Mouse (Mus musculus) MEL (cell line): ENCODE data around the gene Mospd3. TPM values are rescaled to one million over a fixed set of nuclear protein-coding genes. Genes with fewer than 3 reads are reported as not detected.

Source experiments
- DNase-seq: peaks from one replicate; pipeline ENCODE4 v3.0.0; 2011; ENCODE audit warnings: low read depth, low spot score
- H3K27ac ChIP-seq: 2 replicates; pipeline ENCODE4 v1.5.1; 2012; ENCODE audit warnings: low read depth, mild to moderate bottlenecking, control low read depth, low read length, moderate library complexity; ENCODE audit not compliant: control insufficient read depth
- H3K27me3 ChIP-seq, 2 experiments: fragments of 150-350 bp in 1 of 2; sonication (generic) in 1 of 2; 2 replicates each; pipeline ENCODE4 v1.6.1; 2012; ENCODE audit warnings: low read length in 2 of 2, mild to moderate bottlenecking in 2 of 2, improper control_type of control experiment in 1 of 2, moderate library complexity in 1 of 2; ENCODE audit not compliant: insufficient read depth in 2 of 2, control insufficient read depth in 1 of 2
- H3K36me3 ChIP-seq, 2 experiments: 2 replicates each; pipeline ENCODE4 v1.6.1; 2012 to 2014; ENCODE audit warnings: low read length in 2 of 2, improper control_type of control experiment in 1 of 2, inconsistent platforms in 1 of 2, mild to moderate bottlenecking in 1 of 2; ENCODE audit not compliant: insufficient read depth in 2 of 2, control insufficient read depth in 1 of 2
- H3K4me1 ChIP-seq, 2 experiments: fragments of 150-350 bp in 1 of 2; sonication (generic) in 1 of 2; 2 replicates each; pipeline ENCODE4 v1.6.1; 2012; ENCODE audit warnings: low read length in 2 of 2, improper control_type of control experiment in 1 of 2, mild to moderate bottlenecking in 1 of 2; ENCODE audit not compliant: insufficient read depth in 2 of 2, control insufficient read depth in 1 of 2
- H3K4me3 ChIP-seq, 2 experiments: fragments of 150-350 bp in 1 of 2; sonication (generic) in 1 of 2; 2 replicates each; pipeline ENCODE4 v1.5.1; 2012; ENCODE audit warnings: low read depth in 2 of 2, low read length in 2 of 2, mild to moderate bottlenecking in 2 of 2, moderate library complexity in 2 of 2, control low read depth in 1 of 2, improper control_type of control experiment in 1 of 2; ENCODE audit not compliant: control insufficient read depth in 1 of 2, insufficient read depth in 1 of 2
- H3K79me2 ChIP-seq: 2 replicates; pipeline ENCODE4 v1.6.1; 2012; ENCODE audit warnings: mild to moderate bottlenecking, low read length, moderate library complexity; ENCODE audit not compliant: control insufficient read depth, poor library complexity, insufficient read depth
- H3K9ac ChIP-seq: 2 replicates; pipeline ENCODE4 v1.6.1; 2012; ENCODE audit warnings: low read depth, mild to moderate bottlenecking, control low read depth, low read length, moderate library complexity; ENCODE audit not compliant: control insufficient read depth, poor library complexity, severe bottlenecking
- H3K9me3 ChIP-seq: fragments of 150-350 bp; sonication (generic); replicated peaks from 2 replicates; pipeline ENCODE4 v1.6.1; 2012; ENCODE audit warnings: mild to moderate bottlenecking, low read length, improper control_type of control experiment, moderate library complexity; ENCODE audit not compliant: insufficient read depth
- CHD1 ChIP-seq: IDR thresholded peaks from 2 replicates; pipeline ENCODE4 v1.6.1; 2012; ENCODE audit warnings: low read depth, mild to moderate bottlenecking, inconsistent platforms, low read length, improper control_type of control experiment
- CHD2 ChIP-seq: IDR thresholded peaks from 2 replicates; pipeline ENCODE4 v1.6.1; 2011; ENCODE audit warnings: low read length, improper control_type of control experiment
- ELF1 ChIP-seq: IDR thresholded peaks from 2 replicates; pipeline ENCODE4 v1.6.1; 2014; ENCODE audit warnings: low read depth, mild to moderate bottlenecking, inconsistent platforms, low read length, improper control_type of control experiment, moderate library complexity
- EP300 ChIP-seq, 2 experiments: IDR thresholded peaks; 2 replicates each; pipeline ENCODE4 v1.6.1; 2011; ENCODE audit warnings: improper control_type of control experiment in 2 of 2, low read length in 2 of 2, low read depth in 1 of 2, mild to moderate bottlenecking in 1 of 2
- ETS1 ChIP-seq: IDR thresholded peaks from 2 replicates; pipeline ENCODE4 v1.6.1; 2012; ENCODE audit warnings: low read depth, mild to moderate bottlenecking, inconsistent platforms, low read length, improper control_type of control experiment, moderate library complexity
- GATA1 ChIP-seq: IDR thresholded peaks from 2 replicates; pipeline ENCODE4 v1.6.1; 2011; ENCODE audit warnings: low read depth, low read length, improper control_type of control experiment
- HCFC1 ChIP-seq: IDR thresholded peaks from 2 replicates; pipeline ENCODE4 v1.6.1; 2012; ENCODE audit warnings: low read depth, mild to moderate bottlenecking, inconsistent platforms, low read length, improper control_type of control experiment, moderate library complexity
- MAFK ChIP-seq: IDR thresholded peaks from 2 replicates; pipeline ENCODE4 v1.6.1; 2011; ENCODE audit warnings: low read depth, mild to moderate bottlenecking, low read length, improper control_type of control experiment, borderline replicate concordance
- MAX ChIP-seq: IDR thresholded peaks from 2 replicates; pipeline ENCODE4 v1.6.1; 2011; ENCODE audit warnings: low read length, improper control_type of control experiment
- MAZ ChIP-seq: IDR thresholded peaks from 2 replicates; pipeline ENCODE4 v1.6.1; 2012; ENCODE audit warnings: low read depth, mild to moderate bottlenecking, inconsistent platforms, low read length, improper control_type of control experiment
- MEF2A ChIP-seq: IDR thresholded peaks from 2 replicates; pipeline ENCODE4 v1.6.1; 2014; ENCODE audit warnings: low read depth, mild to moderate bottlenecking, inconsistent platforms, low read length, improper control_type of control experiment; ENCODE audit not compliant: poor library complexity, insufficient replicate concordance, severe bottlenecking; ENCODE audit errors: extremely low read depth
- MXI1 ChIP-seq: IDR thresholded peaks from 2 replicates; pipeline ENCODE4 v1.6.1; 2011; ENCODE audit warnings: mild to moderate bottlenecking, low read depth, low read length, improper control_type of control experiment
- MYB ChIP-seq: IDR thresholded peaks from 2 replicates; pipeline ENCODE4 v1.6.1; 2011; ENCODE audit warnings: mild to moderate bottlenecking, low read depth, low read length, improper control_type of control experiment
- MYC ChIP-seq: IDR thresholded peaks from 2 replicates; pipeline ENCODE4 v1.6.1; 2011; ENCODE audit warnings: low read depth, mild to moderate bottlenecking, low read length, improper control_type of control experiment, moderate library complexity
- NELFE ChIP-seq: IDR thresholded peaks from 2 replicates; pipeline ENCODE4 v1.6.1; 2011; ENCODE audit warnings: low read depth, low read length, improper control_type of control experiment
- NRF1 ChIP-seq: IDR thresholded peaks from 2 replicates; pipeline ENCODE4 v1.6.1; 2014; ENCODE audit warnings: low read depth, mild to moderate bottlenecking, inconsistent platforms, low read length, improper control_type of control experiment, moderate library complexity; ENCODE audit not compliant: poor library complexity, insufficient read depth, severe bottlenecking
- POLR2A ChIP-seq, 2 experiments: IDR thresholded peaks; 2 replicates each; pipeline ENCODE4 v1.6.1; 2011 to 2012; ENCODE audit warnings: low read length in 2 of 2, mild to moderate bottlenecking in 2 of 2, control low read depth in 1 of 2, improper control_type of control experiment in 1 of 2, low read depth in 1 of 2, moderate library complexity in 1 of 2; ENCODE audit not compliant: control insufficient read depth in 1 of 2, insufficient read depth in 1 of 2, poor library complexity in 1 of 2
- POLR2AphosphoS2 ChIP-seq: IDR thresholded peaks from 2 replicates; pipeline ENCODE4 v1.6.1; 2011; ENCODE audit warnings: low read length, improper control_type of control experiment
- POLR2AphosphoS5 ChIP-seq: IDR thresholded peaks from 2 replicates; pipeline ENCODE4 v1.6.1; 2012; ENCODE audit warnings: low read depth, borderline replicate concordance, mild to moderate bottlenecking, inconsistent platforms, low read length, moderate library complexity, mixed read lengths
- RAD21 ChIP-seq: IDR thresholded peaks from 2 replicates; pipeline ENCODE4 v1.6.1; 2011; ENCODE audit warnings: mild to moderate bottlenecking, low read depth, low read length, improper control_type of control experiment
- RCOR1 ChIP-seq: IDR thresholded peaks from 2 replicates; pipeline ENCODE4 v1.6.1; 2012; ENCODE audit warnings: low read depth, mild to moderate bottlenecking, inconsistent platforms, low read length, improper control_type of control experiment
- SIN3A ChIP-seq: IDR thresholded peaks from 2 replicates; pipeline ENCODE4 v1.6.1; 2012; ENCODE audit warnings: low read length, improper control_type of control experiment, inconsistent platforms
- SMC3 ChIP-seq: IDR thresholded peaks from 2 replicates; pipeline ENCODE4 v1.6.1; 2011; ENCODE audit warnings: low read depth, low read length, improper control_type of control experiment
- TAL1 ChIP-seq: IDR thresholded peaks from 2 replicates; pipeline ENCODE4 v1.6.1; 2012; ENCODE audit warnings: mild to moderate bottlenecking, inconsistent platforms, low read length, moderate library complexity, mixed read lengths
- TBP ChIP-seq: IDR thresholded peaks from 2 replicates; pipeline ENCODE4 v1.8.0; 2011; ENCODE audit warnings: low read depth, low read length, improper control_type of control experiment
- UBTF ChIP-seq: IDR thresholded peaks from 2 replicates; pipeline ENCODE4 v1.6.1; 2012; ENCODE audit warnings: low read depth, mild to moderate bottlenecking, inconsistent platforms, low read length, improper control_type of control experiment, moderate library complexity, borderline replicate concordance; ENCODE audit not compliant: insufficient read depth
- USF1 ChIP-seq: IDR thresholded peaks from 2 replicates; pipeline ENCODE4 v1.6.1; 2014; ENCODE audit warnings: low read depth, mild to moderate bottlenecking, inconsistent platforms, low read length, improper control_type of control experiment, moderate library complexity
- ZC3H11A ChIP-seq: IDR thresholded peaks from 2 replicates; pipeline ENCODE4 v1.6.1; 2012; ENCODE audit warnings: low read depth, mild to moderate bottlenecking, inconsistent platforms, low read length, improper control_type of control experiment
- ZMIZ1 ChIP-seq: IDR thresholded peaks from 2 replicates; pipeline ENCODE4 v1.6.1; 2012; ENCODE audit warnings: low read depth, mild to moderate bottlenecking, inconsistent platforms, low read length, improper control_type of control experiment, moderate library complexity
- polyA plus RNA-seq, 2 experiments: library from polyadenylated mRNA; stranded (reverse) in 1 of 2; unstranded in 1 of 2; fragments of >175 nt in 1 of 2; fragments of >200 nt in 1 of 2; gene quantifications; 2 replicates each; pipeline versions ENCODE4 v1.2.1 to v1.2.4; 2012; ENCODE audit warnings: low replicate concordance in 2 of 2, low read depth in 1 of 2; ENCODE audit not compliant: insufficient read length in 2 of 2, insufficient read depth in 1 of 2, missing spikeins in 1 of 2
- total RNA-seq: library from RNA; depleted of rRNA; stranded (reverse); fragments of 300-350 nt; gene quantifications from 2 replicates; pipeline ENCODE4 v1.2.3, GENCODE M21; 2012

The Mospd3 gene
- total and polyA plus RNA-seq, 3 experiments: 12.4 to 144 TPM; not detected in 1

DNA sequence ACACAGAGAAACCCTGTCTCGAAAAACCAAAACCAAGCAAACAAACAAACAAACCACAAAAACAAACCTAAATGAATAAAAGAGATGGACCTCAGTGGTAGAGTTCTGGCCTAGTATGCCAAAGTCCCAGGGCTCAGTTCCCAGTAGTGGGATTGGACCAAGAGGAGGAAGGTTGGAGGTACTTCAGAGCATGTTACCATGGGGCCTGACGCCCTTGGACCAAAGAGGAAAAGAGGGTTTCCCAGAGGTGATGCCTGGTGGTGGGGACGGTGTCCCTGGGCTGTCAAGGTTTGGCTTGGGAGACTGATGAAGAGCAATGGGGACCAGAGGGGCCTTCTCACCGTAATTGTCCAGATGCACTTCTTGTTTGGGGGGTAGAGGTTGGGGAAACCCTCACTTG, 9.2 kb upstream of the Mospd3 start:
- Histone ChIP-seq H3K9ac (no peak overlapping the region), H3K27ac (no peak overlapping the region), H3K79me2 (no peaks in the 10 kb centered on the region), H3K9me3 (no peaks in the 10 kb centered on the region), H3K36me3 (no peaks in the 10 kb centered on the region; a peak in 1 of 4 replicates), H3K27me3 (no peaks in the 10 kb centered on the region), H3K4me3 (no peak overlapping the region), H3K4me1 (peaks cover 0 to under 1% of the 10 kb centered on the region in 2 experiments; a peak in 2 of 4 replicates)
- TF ChIP-seq CHD2: no peak
- no peak for TF ChIP-seq USF1
- no peak for TF ChIP-seq CHD1
- TF ChIP-seq NRF1: no peak
- TF ChIP-seq POLR2AphosphoS2: no peak
- TF ChIP-seq EP300 (IDR thresholded peaks at IDR 0.05; ENCODE audit: low read depth in 1 of 2, low read length in 2 of 2): no peak
- TF ChIP-seq MEF2A: no peak
- no peak for TF ChIP-seq MYC
- TF ChIP-seq POLR2AphosphoS5: no peak
- no peak for TF ChIP-seq SMC3
- TF ChIP-seq TAL1: no peak
- no peak for TF ChIP-seq RAD21
- no peak for TF ChIP-seq ZC3H11A
- no peak for TF ChIP-seq ELF1
- no peak for TF ChIP-seq POLR2A (IDR thresholded peaks at IDR 0.05; ENCODE audit: control insufficient read depth in 1 of 2, insufficient read depth in 1 of 2, low read depth in 1 of 2, low read length in 2 of 2, poor library complexity in 1 of 2)
- no peak for DNase-seq

DNA sequence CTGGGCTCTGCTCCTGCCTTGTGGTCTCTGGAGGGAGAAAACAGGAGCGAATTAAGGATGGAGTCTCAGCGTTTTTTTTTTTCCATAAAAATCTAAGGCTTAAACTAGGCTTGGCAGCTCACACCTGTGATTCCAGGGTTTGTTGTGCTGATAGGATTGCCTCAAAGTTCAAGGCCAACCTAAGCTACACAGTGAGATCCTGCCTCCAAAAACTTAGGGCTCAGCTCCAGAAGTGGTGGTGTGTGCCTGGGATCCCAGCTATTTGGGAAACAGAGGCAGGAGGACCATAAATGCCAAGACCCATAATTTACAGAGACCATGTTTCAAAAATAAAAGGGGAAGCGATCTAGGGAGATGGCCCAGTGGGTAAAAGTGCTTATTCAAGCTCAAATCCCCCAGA, 8.4 kb upstream of the Mospd3 start:
- H3K79me2 ChIP-seq: no peaks in the 10 kb centered on the region
- TF ChIP-seq NELFE (no peak), USF1 (no peak), ZMIZ1 (no peak), MAZ (no peak), GATA1 (no peak), MXI1 (no peak), UBTF (no peak), MAX (no peak), EP300 (IDR thresholded peaks at IDR 0.05; ENCODE audit: low read depth in 1 of 2, low read length in 2 of 2) (no peak), ZC3H11A (no peak), MYB (no peak), ETS1 (no peak), MAFK (no peak), SIN3A (no peak), HCFC1 (no peak), POLR2AphosphoS5 (no peak), TAL1 (no peak), RCOR1 (no peak), TBP (no peak)
- H3K9ac ChIP-seq: no peak overlapping the region
- no peak overlapping the region for H3K4me3 ChIP-seq
- H3K27me3 ChIP-seq: no peaks in the 10 kb centered on the region
- H3K36me3 ChIP-seq: peaks cover 0 to 3% of the 10 kb centered on the region in 2 experiments; a peak in 1 of 4 replicates
- no peak for DNase-seq
- H3K27ac ChIP-seq: no peak overlapping the region
- no peaks in the 10 kb centered on the region for H3K9me3 ChIP-seq
- H3K4me1 ChIP-seq: peaks cover 0 to 4% of the 10 kb centered on the region in 2 experiments; a peak in 2 of 4 replicates
